ENCODE assay signal across 25 mouse cellular contexts in the genomic region with DNA sequence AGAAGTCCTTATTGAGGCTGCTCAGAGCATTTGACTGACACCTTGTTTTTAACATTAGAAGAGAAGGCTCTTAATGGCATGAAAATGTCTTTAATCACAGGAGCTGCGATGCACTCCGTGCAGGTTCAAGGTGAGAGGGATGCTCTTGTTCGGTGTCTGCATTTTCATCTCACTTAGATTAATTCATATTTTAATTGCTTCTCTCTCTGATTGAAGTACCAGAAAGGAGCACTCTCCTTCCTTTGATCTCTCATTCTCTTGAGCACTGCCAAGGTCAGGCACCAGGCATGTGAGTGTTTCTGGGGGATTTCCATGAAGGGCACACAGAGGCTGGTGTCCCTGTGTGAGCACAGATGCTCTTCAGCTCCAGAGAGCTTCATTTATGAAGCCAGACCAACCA.
A peak's percentile ranks its signal among the peaks of the same experiment; 100 is the strongest.
DNase-seq lines count a peak whose midpoint lies in the region; ATAC-seq and TF ChIP-seq lines count a peak whose summit lies in the region.
"Had no signal": no experiment of that assay in that cellular context is flagged by ENCODE, and none has a peak within 500 bp of the region (broad histone marks: within the 10 kb centered on the region; RNA-seq: fewer than 3 reads in every experiment).

No protein-coding gene starts in this region.

- no peak overlapping the region for H3K9ac ChIP-seq in midbrain, embryonic 11.5 days (ENCODE audit: low read length)
- H3K9ac ChIP-seq in midbrain, postnatal 0 days (replicated peaks; ENCODE audit: low read length, poor library complexity, severe bottlenecking): no peak overlapping the region
- H3K9ac ChIP-seq: heart, embryonic 12.5 days; heart, embryonic 15.5 days; hindbrain, embryonic 13.5 days had no signal

- DNase-seq in adrenal gland, adult (ENCODE audit: inconsistent age in 2 of 2, low spot score in 1 of 2): peak; percentile 61 to 86
- no peak for DNase-seq in adrenal gland, postnatal 4 days (ENCODE audit: low spot score in 2 of 2)
- DNase-seq in midbrain, embryonic 11.5 days (ENCODE audit: low spot score, missing footprints): peak; percentile 14
- no peak for DNase-seq in midbrain, postnatal 0 days (ENCODE audit: low spot score)
- DNase-seq in adrenal gland, postnatal 14 days: peak; percentile 15
- peak; percentile 58 for DNase-seq in brain, embryonic 14.5 days (ENCODE audit: low read depth)
- no peak for DNase-seq in yolk sac, embryonic 10.5 days (ENCODE audit: low spot score)
- no peak for DNase-seq in right cerebral cortex, postnatal 25 days
- DNase-seq: cerebellum, adult 18-20 months; cerebellum, adult 9-10 months; cerebellum, postnatal 14 days; gastrocnemius, adult 2 months; gastrocnemius, postnatal 14 days; heart, adult 18-20 months; heart, postnatal 10 days; heart, postnatal 36 days; kidney, adult 18-20 months had no signal

- 87% methylated on average over 3 of the region's 3 CpGs for WGBS in midbrain, embryonic 11.5 days
- 69% methylated on average over 3 of the region's 3 CpGs for WGBS in midbrain, postnatal 0 days

- no peak overlapping the region for H3K4me2 ChIP-seq in midbrain, embryonic 11.5 days
- H3K4me2 ChIP-seq in midbrain, postnatal 0 days (ENCODE audit: low read depth, low read length, poor library complexity, severe bottlenecking): no peak overlapping the region
- H3K4me2 ChIP-seq: heart, embryonic 12.5 days; heart, embryonic 15.5 days; hindbrain, embryonic 13.5 days had no signal

- TF ChIP-seq CTCF in midbrain, postnatal 0 days (IDR thresholded peaks at IDR 0.05): no peak
- no peak for TF ChIP-seq CTCF in brain, embryonic 14.5 days (IDR thresholded peaks at IDR 0.05; ENCODE audit: borderline replicate concordance, extremely low read depth, insufficient read depth, insufficient read length)

- no peak overlapping the region for H3K4me3 ChIP-seq in midbrain, embryonic 11.5 days (ENCODE audit: low read depth, low read length)
- H3K4me3 ChIP-seq in midbrain, postnatal 0 days (ENCODE audit: low read depth, low read length): no peak overlapping the region
- H3K4me3 ChIP-seq: forebrain, embryonic 10.5 days; gastrocnemius, adult 2 months; heart, embryonic 12.5 days; heart, embryonic 15.5 days; hindbrain, embryonic 10.5 days; hindbrain, embryonic 13.5 days had no signal

- H3K27me3 ChIP-seq in midbrain, embryonic 11.5 days (ENCODE audit: control insufficient read depth, insufficient read depth, low read length): no peaks in the 10 kb centered on the region
- no peaks in the 10 kb centered on the region for H3K27me3 ChIP-seq in midbrain, postnatal 0 days (ENCODE audit: insufficient read depth, low read length)
- H3K27me3 ChIP-seq: heart, embryonic 12.5 days; heart, embryonic 15.5 days; hindbrain, embryonic 13.5 days had no signal

- no peak overlapping the region for H3K27ac ChIP-seq in midbrain, embryonic 11.5 days (ENCODE audit: low read depth, low read length)
- no peak overlapping the region for H3K27ac ChIP-seq in midbrain, postnatal 0 days (ENCODE audit: low read depth, low read length)
- H3K27ac ChIP-seq: forebrain, embryonic 10.5 days; gastrocnemius, adult 2 months; heart, embryonic 15.5 days; hindbrain, embryonic 10.5 days; hindbrain, embryonic 13.5 days had no signal

- no peak for ATAC-seq in midbrain, embryonic 11.5 days (ENCODE audit: low FRiP score)
- ATAC-seq in midbrain, postnatal 0 days (ENCODE audit: low FRiP score): no peak
- ATAC-seq: forebrain, embryonic 16.5 days; hindbrain, embryonic 16.5 days; intestine, embryonic 16.5 days had no signal

- no peak for TF ChIP-seq POLR2A in brain, embryonic 14.5 days (IDR thresholded peaks at IDR 0.05; ENCODE audit: borderline replicate concordance, extremely low read depth, insufficient read depth, insufficient read length, poor library complexity, severe bottlenecking)

- no peaks in the 10 kb centered on the region for H3K4me1 ChIP-seq in midbrain, embryonic 11.5 days (ENCODE audit: control insufficient read depth, insufficient read depth, low read length)
- H3K4me1 ChIP-seq in midbrain, postnatal 0 days (ENCODE audit: insufficient read depth, low read length): no peaks in the 10 kb centered on the region
- H3K4me1 ChIP-seq: forebrain, embryonic 10.5 days; heart, embryonic 12.5 days; heart, embryonic 15.5 days; hindbrain, embryonic 10.5 days; hindbrain, embryonic 13.5 days had no signal

- no peaks in the 10 kb centered on the region for H3K36me3 ChIP-seq in midbrain, embryonic 11.5 days (ENCODE audit: control insufficient read depth, insufficient read depth, low read length)
- no peaks in the 10 kb centered on the region for H3K36me3 ChIP-seq in midbrain, postnatal 0 days (ENCODE audit: insufficient read depth, low read length)
- H3K36me3 ChIP-seq: forebrain, embryonic 10.5 days; heart, embryonic 12.5 days; heart, embryonic 15.5 days; hindbrain, embryonic 10.5 days; hindbrain, embryonic 13.5 days had no signal

- no peaks in the 10 kb centered on the region for H3K9me3 ChIP-seq in midbrain, embryonic 11.5 days (ENCODE audit: control insufficient read depth, low read length)
- no peaks in the 10 kb centered on the region for H3K9me3 ChIP-seq in midbrain, postnatal 0 days (ENCODE audit: low read length)
- H3K9me3 ChIP-seq: forebrain, embryonic 10.5 days; heart, embryonic 12.5 days; heart, embryonic 15.5 days; hindbrain, embryonic 10.5 days; hindbrain, embryonic 13.5 days had no signal

Comparison
In these comparisons a context has a peak if more than half of its experiments do, and no peak if none do; other contexts are left out.
1. DNase-seq: peak in adrenal gland, adult (2 of 2), midbrain, embryonic 11.5 days (single experiment), adrenal gland, postnatal 14 days (single experiment) and brain, embryonic 14.5 days (single experiment); none in adrenal gland, postnatal 4 days (0 of 2), midbrain, postnatal 0 days (single experiment), yolk sac, embryonic 10.5 days (single experiment) and right cerebral cortex, postnatal 25 days (single experiment).